Mouse (Mus musculus) stomach, embryonic 15.5 days (tissue): ENCODE data around the gene 2410002F23Rik. TPM values are rescaled to one million over a fixed set of nuclear protein-coding genes. Genes with fewer than 3 reads are reported as not detected.

Experiments
- ATAC-seq: fragments of 200-750 bp; cut with Nextera tagmentation; 2 replicates; pipeline ENCODE4 v1.8.0; 2017; ENCODE audit warnings: low read depth, moderate number of reproducible peaks, moderate TSS enrichment; ENCODE audit not compliant: insufficient read depth, low FRiP score
- H3K27ac ChIP-seq: fragments of 300-500 bp; sonication (generic); 2 replicates; pipeline ENCODE4 v1.5.1; 2015; ENCODE audit warnings: mild to moderate bottlenecking, inconsistent platforms
- H3K27me3 ChIP-seq: fragments of 300-500 bp; sonication (generic); replicated peaks from 2 replicates; pipeline ENCODE4 v1.6.1; 2015; ENCODE audit warnings: inconsistent platforms
- H3K36me3 ChIP-seq: fragments of 300-500 bp; sonication (generic); 2 replicates; pipeline ENCODE4 v1.6.1; 2015; ENCODE audit warnings: inconsistent platforms
- H3K4me1 ChIP-seq: fragments of 300-500 bp; sonication (generic); 2 replicates; pipeline ENCODE4 v1.6.1; 2015; ENCODE audit warnings: inconsistent platforms
- H3K4me2 ChIP-seq: fragments of 300-500 bp; sonication (generic); 2 replicates; pipeline ENCODE4 v1.6.1; 2015; ENCODE audit warnings: mild to moderate bottlenecking, inconsistent platforms
- H3K4me3 ChIP-seq: fragments of 300-500 bp; sonication (generic); replicated peaks from 2 replicates; pipeline ENCODE4 v1.5.1; 2015; ENCODE audit warnings: inconsistent platforms
- H3K9ac ChIP-seq: fragments of 300-500 bp; sonication (generic); 2 replicates; pipeline ENCODE4 v1.6.1; 2015; ENCODE audit warnings: inconsistent platforms
- H3K9me3 ChIP-seq: fragments of 300-500 bp; sonication (generic); 2 replicates; pipeline ENCODE4 v1.6.1; 2016; ENCODE audit warnings: inconsistent platforms
- WGBS: fragments of 180-500 bp; shearing (Covaris S2); methylation state at CpG from one replicate; pipeline ENCODE4 v1.1.7; 2015; 5-methylcytosine and 5-hydroxymethylcytosine counted together
- polyA plus RNA-seq: library from polyadenylated mRNA; unstranded; fragments of >200 nt; fragmentation: Nextera tagmentation; extraction: Ambion mirVana; gene quantifications from 2 replicates; pipeline ENCODE4 v1.2.1, GENCODE M21; 2015

The 2410002F23Rik gene
- polyA plus RNA-seq, 1 experiment from 2014 or later, result 120 TPM

DNA sequence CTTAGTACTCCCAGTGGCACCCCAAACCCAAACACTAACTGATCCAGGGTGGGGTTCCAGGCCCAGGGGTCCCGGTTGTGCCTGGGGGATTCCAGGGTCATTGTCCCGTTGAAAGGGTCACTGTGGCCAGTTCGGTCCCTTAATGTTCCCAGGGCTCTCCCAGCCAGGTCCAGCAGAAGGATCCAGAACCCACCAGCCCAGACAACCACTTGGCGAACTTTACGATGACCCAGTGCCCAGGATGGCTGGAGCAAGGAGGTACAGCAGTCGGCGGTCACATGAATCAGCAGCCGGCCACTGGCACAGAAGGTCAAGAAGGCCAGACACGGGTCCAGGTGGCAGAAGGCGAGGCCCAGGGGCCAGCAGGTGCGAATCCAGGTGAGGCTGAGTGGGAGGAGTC is 21.6 kb downstream of the 2410002F23Rik start:
- Histone ChIP-seq H3K9me3 (no peaks in the 10 kb centered on the region), H3K9ac (no peak overlapping the region), H3K36me3 (no peaks in the 10 kb centered on the region), H3K4me2 (no peak overlapping the region), H3K27ac (no peak overlapping the region), H3K4me3 (no peak overlapping the region), H3K27me3 (peaks cover 5% of the 10 kb centered on the region; the same call in 1 of the 2 replicates), H3K4me1 (peaks cover 3% of the 10 kb centered on the region)
- WGBS, result 70% methylated on average over 11 of the region's 11 CpGs
- no peak for ATAC-seq

DNA sequence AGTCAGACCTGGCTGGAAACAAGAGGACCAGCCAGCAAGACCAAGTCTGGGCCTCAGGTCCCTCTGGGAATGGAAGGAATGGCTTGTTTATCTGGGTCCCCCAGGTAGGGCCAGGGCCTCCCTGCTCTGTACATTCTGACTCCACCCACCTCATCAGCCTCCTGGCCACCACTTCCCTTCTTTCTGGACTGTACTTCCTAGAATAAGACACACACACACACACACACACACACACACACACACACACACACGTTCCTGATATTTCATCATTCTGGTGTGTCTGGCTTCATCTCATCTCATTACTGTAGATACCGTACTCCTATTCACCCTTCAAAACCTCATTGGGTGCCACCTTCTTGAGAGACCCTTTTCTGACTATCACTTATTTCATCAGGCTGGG is 22.9 kb downstream of the 2410002F23Rik start:
- WGBS, result 89% methylated on average over 2 of the region's 2 CpGs
- H3K27me3 ChIP-seq, result 0 out of 2 replicates have a peak, but pooled peaks cover 7% of the 10 kb centered on the region
- no peak for ATAC-seq
- H3K4me2 ChIP-seq, result no peak overlapping the region
- no peak overlapping the region for H3K4me3 ChIP-seq
- no peak overlapping the region for H3K9ac ChIP-seq
- H3K9me3 ChIP-seq, result no peaks in the 10 kb centered on the region
- H3K4me1 ChIP-seq, result no peaks in the 10 kb centered on the region
- no peak overlapping the region for H3K27ac ChIP-seq
- H3K36me3 ChIP-seq, result no peaks in the 10 kb centered on the region

DNA sequence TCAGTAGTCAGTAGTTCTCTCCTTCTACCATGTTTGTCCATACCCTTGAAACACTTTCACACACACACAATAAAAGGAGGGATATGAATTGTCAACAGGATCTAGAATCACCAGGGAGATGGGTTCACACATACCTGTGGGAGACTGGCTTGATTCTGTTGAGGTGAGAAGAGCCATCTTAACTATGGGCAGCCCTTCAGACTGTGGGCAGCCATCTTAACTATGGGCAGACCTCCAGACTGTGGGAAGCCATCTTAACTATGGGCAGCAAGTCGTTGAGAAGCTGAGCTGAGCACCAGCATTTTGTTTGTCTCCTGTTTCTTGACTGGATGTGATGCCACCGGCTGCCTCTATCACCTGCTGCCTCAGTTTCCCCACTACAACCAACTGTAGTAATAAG is 24.8 kb downstream of the 2410002F23Rik start:
- H3K4me1 ChIP-seq, result no peaks in the 10 kb centered on the region
- no peaks in the 10 kb centered on the region for H3K9me3 ChIP-seq
- ATAC-seq, result no peak
- no peak overlapping the region for H3K4me3 ChIP-seq
- no peak overlapping the region for H3K4me2 ChIP-seq
- no peak overlapping the region for H3K27ac ChIP-seq
- WGBS, result 71% methylated on average over 2 of the region's 2 CpGs
- H3K9ac ChIP-seq, result no peak overlapping the region
- 0 out of 2 replicates have a peak, but pooled peaks cover 8% of the 10 kb centered on the region for H3K27me3 ChIP-seq
- H3K36me3 ChIP-seq, result no peaks in the 10 kb centered on the region

DNA sequence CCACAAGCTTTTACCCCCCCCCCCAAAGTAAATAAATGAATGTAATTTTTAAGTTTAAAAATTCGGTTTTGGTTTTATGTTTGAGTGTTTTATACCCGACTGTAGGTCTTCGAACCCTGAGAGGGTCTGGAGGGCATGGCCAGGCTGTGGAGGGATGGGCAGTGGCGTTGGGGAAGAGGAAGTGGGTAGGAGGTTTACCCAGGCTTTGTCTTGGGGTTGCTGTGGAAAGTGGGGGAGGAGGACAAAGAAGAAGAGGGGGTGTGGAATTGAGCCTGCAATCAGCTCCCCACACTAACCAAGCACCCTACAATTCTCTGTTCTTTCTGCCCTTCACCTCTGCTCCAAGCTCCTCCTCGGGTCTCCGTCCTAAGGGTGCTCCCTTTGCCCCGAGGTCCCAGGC is 26.0 kb downstream of the 2410002F23Rik start:
- Histone ChIP-seq H3K36me3 (no peaks in the 10 kb centered on the region), H3K9me3 (no peaks in the 10 kb centered on the region), H3K27ac (no peak overlapping the region), H3K4me2 (no peak overlapping the region), H3K27me3 (0 out of 2 replicates have a peak, but pooled peaks cover 8% of the 10 kb centered on the region), H3K4me3 (no peak overlapping the region), H3K4me1 (no peaks in the 10 kb centered on the region), H3K9ac (no peak overlapping the region)
- ATAC-seq, result no peak
- WGBS, result 91% methylated on average over 6 of the region's 7 CpGs

DNA sequence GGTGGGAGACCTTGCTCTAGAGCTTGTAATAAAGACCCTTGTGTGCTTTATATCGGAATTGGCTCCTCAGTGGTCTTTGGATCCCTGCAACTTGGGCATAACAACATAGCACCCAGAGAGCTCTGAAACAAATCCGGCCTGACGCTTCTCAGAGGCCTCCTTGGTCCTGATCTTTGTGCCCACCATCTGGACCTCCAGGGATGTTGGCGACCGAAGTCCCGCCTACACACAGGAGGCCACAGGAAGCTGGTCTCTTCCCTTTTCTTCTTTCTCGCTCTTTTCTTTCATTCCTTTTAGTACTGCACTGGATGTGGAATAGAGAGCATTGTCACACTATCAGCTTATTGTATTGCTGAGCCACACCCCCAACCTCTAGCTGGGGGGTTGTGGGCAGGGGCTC is 26.9 kb downstream of the 2410002F23Rik start:
- Histone ChIP-seq H3K9me3 (no peaks in the 10 kb centered on the region), H3K9ac (no peak overlapping the region), H3K27ac (no peak overlapping the region), H3K36me3 (no peaks in the 10 kb centered on the region), H3K4me3 (no peak overlapping the region), H3K27me3 (0 out of 2 replicates have a peak, but pooled peaks cover 8% of the 10 kb centered on the region), H3K4me1 (no peaks in the 10 kb centered on the region), H3K4me2 (no peak overlapping the region)
- ATAC-seq, result no peak
- 72% methylated on average over 7 of the region's 7 CpGs for WGBS

DNA sequence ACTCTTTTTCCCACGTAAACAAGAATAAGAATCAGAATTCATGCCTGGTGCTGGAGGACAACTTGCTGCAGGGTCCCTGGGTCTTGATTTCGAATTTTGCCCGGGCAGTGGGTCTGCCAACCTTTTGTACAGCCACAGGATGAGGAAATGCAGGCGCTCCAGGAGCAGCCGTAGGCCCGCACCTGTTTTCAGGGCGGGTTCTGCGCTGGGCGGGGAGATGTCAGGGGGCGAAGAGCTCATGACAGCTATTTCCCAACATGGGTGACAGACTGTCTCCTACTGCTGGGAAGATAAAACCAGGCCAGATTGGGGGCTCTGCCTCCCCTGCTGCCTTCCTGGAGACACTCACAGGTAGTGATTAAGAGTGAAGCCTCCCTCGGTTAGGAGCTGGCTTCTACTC is 27.6 kb downstream of the 2410002F23Rik start:
- H3K36me3 ChIP-seq, result no peaks in the 10 kb centered on the region
- no peaks in the 10 kb centered on the region for H3K9me3 ChIP-seq
- no peak overlapping the region for H3K9ac ChIP-seq
- no peak overlapping the region for H3K4me2 ChIP-seq
- H3K4me3 ChIP-seq, result no peak overlapping the region
- H3K4me1 ChIP-seq, result no peaks in the 10 kb centered on the region
- 28% methylated on average over 11 of the region's 11 CpGs for WGBS
- no peak overlapping the region for H3K27ac ChIP-seq
- 0 out of 2 replicates have a peak, but pooled peaks cover 8% of the 10 kb centered on the region for H3K27me3 ChIP-seq
- no peak for ATAC-seq

DNA sequence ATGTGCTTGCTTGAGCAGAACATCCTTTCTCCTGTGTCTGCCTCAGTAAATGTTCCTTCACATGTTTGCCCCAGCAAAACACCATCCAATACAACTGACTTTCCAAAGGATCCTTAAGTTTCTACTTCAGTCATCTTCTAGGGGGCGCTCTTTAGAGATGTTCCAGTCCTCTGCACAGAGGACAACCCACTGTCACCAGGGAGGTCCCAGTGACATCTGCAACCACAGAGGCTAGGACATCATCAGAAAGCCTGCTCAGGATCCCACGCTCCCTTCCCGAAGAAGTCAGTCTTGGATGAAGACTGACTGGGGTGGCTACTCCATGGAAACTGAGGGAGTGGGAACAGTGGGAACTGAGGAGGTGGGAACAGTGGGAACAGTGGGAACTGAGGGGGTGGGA is 29.0 kb downstream of the 2410002F23Rik start:
- no peaks in the 10 kb centered on the region for H3K9me3 ChIP-seq
- H3K4me3 ChIP-seq, result no peak overlapping the region
- 75% methylated on average over 3 of the region's 3 CpGs for WGBS
- H3K27ac ChIP-seq, result no peak overlapping the region
- no peak overlapping the region for H3K4me2 ChIP-seq
- 0 out of 2 replicates have a peak, but pooled peaks cover 8% of the 10 kb centered on the region for H3K27me3 ChIP-seq
- no peak for ATAC-seq
- H3K36me3 ChIP-seq, result no peaks in the 10 kb centered on the region
- H3K4me1 ChIP-seq, result no peaks in the 10 kb centered on the region
- no peak overlapping the region for H3K9ac ChIP-seq

DNA sequence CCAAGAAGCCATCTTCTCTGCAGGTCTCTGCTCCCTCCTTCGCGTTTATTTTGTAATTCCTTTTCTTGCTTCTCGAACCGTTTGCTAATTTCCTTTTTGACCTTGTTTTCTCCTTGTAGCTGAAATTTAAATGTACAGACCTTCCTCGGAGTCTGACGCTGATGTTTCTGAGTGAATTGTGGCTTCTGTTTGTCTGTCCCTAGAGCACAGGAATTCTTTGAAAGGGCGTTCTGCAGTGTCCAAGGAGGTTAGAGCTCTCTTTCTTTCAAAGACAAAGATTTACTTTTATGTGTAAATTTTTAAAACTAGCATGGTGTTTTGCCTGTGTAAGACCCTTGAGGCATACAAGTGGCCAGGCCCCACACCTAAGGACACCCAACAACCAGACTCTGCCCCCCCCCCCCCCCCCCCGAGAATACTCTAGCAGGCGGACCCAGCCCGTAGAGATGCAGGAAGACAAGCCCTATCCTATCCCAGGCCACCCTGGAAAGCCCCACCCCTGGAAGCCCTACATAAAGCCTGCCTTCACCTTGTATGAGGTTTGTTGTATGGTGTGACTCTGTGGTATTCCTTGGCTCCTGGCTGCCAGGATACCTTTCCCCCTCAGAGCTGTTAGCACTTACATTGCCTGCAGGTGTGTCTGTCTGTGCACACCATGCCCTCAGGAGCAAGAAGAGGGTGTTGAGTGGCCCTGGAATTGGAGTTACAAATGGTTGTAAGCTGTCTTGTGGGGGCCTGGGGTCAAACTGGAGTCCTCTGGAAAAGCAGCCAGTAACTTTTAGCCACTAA is 30.1 kb downstream of the 2410002F23Rik start:
- Histone ChIP-seq H3K4me1 (no peaks in the 10 kb centered on the region), H3K4me3 (no peak overlapping the region), H3K27ac (no peak overlapping the region), H3K4me2 (no peak overlapping the region), H3K27me3 (0 out of 2 replicates have a peak, but pooled peaks cover 8% of the 10 kb centered on the region), H3K36me3 (no peaks in the 10 kb centered on the region), H3K9me3 (no peaks in the 10 kb centered on the region), H3K9ac (no peak overlapping the region)
- WGBS, result 63% methylated on average over 10 of the region's 10 CpGs
- no peak; the same call in 1 of the 2 replicates for ATAC-seq

DNA sequence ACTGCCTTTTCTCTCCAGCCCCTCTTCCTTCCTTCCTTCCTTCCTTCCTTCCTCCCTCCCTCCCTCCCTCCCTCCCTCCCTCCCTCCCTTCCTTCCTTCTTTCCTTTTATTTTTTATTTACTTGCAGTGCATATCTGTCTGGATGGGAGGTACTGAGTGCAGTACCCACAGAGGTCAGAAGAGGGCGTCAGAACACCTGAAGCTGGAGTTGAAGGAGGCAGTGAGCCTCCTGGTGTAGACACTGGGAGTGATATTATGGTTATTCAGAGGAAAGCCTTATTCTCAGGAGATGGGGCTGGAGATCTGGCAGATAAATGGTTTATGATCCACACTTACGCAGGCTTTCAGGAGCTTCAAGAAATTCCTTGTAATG is 30.7 kb downstream of the 2410002F23Rik start:
- H3K4me3 ChIP-seq, result no peak overlapping the region
- no peak overlapping the region for H3K9ac ChIP-seq
- no peaks in the 10 kb centered on the region for H3K36me3 ChIP-seq
- no peak overlapping the region for H3K4me2 ChIP-seq
- no peaks in the 10 kb centered on the region for H3K9me3 ChIP-seq
- no peak overlapping the region for H3K27ac ChIP-seq
- 44% methylated on average over 2 of the region's 2 CpGs for WGBS
- H3K4me1 ChIP-seq, result no peaks in the 10 kb centered on the region
- no peak for ATAC-seq
- H3K27me3 ChIP-seq, result 0 out of 2 replicates have a peak, but pooled peaks cover 8% of the 10 kb centered on the region

DNA sequence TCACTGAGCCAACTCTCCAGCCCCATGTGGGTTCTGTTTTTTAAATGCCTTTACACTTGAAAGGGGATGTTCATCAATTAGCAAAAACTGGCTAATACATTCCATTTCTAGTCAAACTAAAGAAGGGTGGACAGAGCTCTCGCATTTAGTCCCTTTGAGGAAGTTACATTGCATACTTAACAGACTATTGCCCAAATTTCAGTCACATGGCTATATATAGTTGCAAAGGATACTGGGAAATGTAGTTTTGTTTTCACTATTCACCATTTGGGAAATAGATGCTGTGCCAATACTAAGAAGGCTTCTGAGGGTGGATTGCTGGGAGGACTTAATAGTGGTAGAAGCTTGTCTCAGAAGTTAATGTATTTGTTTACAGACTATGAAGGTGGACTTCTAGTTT is 34.4 kb downstream of the 2410002F23Rik start:
- H3K36me3 ChIP-seq, result no peaks in the 10 kb centered on the region
- H3K4me3 ChIP-seq, result no peak overlapping the region
- H3K27me3 ChIP-seq, result no peaks in the 10 kb centered on the region
- no peaks in the 10 kb centered on the region for H3K9me3 ChIP-seq
- no peaks in the 10 kb centered on the region for H3K4me1 ChIP-seq
- 60% methylated on average over 1 of the region's 1 CpGs for WGBS
- H3K9ac ChIP-seq, result no peak overlapping the region
- H3K27ac ChIP-seq, result no peak overlapping the region
- H3K4me2 ChIP-seq, result no peak overlapping the region
- no peak for ATAC-seq

DNA sequence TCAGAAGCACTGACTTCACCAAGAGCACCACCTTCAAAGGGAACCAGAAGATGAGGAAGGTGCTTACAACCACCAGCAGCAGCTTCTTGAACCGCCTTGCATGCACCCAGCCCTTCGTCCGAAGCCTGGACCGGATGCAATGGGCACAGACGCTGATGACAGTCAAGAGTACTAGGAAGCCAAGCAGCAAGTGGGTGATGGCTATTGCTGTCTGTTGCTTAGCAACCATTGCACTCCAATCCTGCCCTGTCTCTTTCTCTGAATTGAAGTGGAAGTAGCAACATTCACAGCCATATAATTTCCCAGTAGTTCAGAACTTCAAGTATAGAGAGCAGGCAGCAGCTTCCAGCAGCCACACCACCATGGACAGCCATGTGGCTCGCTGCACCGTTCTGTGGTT is 35.1 kb downstream of the 2410002F23Rik start:
- Histone ChIP-seq H3K27ac (no peak overlapping the region), H3K9ac (no peak overlapping the region), H3K27me3 (no peaks in the 10 kb centered on the region), H3K36me3 (no peaks in the 10 kb centered on the region), H3K4me1 (no peaks in the 10 kb centered on the region), H3K4me2 (no peak overlapping the region), H3K9me3 (no peaks in the 10 kb centered on the region), H3K4me3 (no peak overlapping the region)
- WGBS, result 80% methylated on average over 7 of the region's 7 CpGs
- no peak for ATAC-seq

DNA sequence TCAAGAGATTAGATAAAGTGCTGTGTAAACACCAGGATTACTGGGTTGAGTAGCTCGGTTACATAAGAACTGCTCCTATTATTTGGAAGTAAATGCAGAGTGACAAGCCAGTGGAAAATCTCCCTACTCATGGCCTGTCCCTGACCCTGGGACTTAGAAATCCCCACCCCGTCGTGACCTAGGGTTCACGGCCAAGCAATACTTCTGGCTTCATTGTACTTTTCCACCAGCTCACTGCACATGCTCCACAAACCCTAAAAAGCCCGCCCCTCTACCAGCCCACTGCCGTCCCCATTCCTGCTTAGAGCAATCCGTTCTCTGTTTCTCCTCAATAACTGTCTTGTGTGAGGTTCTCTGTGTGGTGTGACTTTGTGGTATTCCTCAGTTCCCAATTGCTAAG is 41.2 kb downstream of the 2410002F23Rik start:
- Histone ChIP-seq H3K27ac (no peak overlapping the region), H3K27me3 (no peaks in the 10 kb centered on the region), H3K4me1 (no peaks in the 10 kb centered on the region), H3K9me3 (no peaks in the 10 kb centered on the region), H3K4me2 (no peak overlapping the region), H3K4me3 (no peak overlapping the region), H3K9ac (no peak overlapping the region), H3K36me3 (no peaks in the 10 kb centered on the region)
- 55% methylated on average over 7 of the region's 7 CpGs for WGBS
- ATAC-seq, result no peak
